ENCODE assay signal across 8 mouse cellular contexts in genomic region chr10:81383802-81384604, GRCm38 (mm10). TPM values are rescaled to one million over a fixed set of nuclear protein-coding genes. Genes with fewer than 3 reads are reported as not detected.
DNase-seq lines count a peak whose midpoint lies in the region; ATAC-seq and TF ChIP-seq lines count a peak whose summit lies in the region.

Gene Dohh (plus strand): TSS chr10:81384428.
Gene Gm48551 (plus strand): TSS chr10:81384466.

- peak; percentile 99 for DNase-seq in 416B (ENCODE audit: low read depth)
- DNase-seq in heart, adult 8-10 months (ENCODE audit: low spot score), result peak; percentile 99
- DNase-seq in kidney, adult 9 months, result peak; percentile 99
- DNase-seq in limb, embryonic 14.5 days (ENCODE audit: low spot score), result peak; percentile 98
- peak; percentile 100 for DNase-seq in midbrain, postnatal 0 days (ENCODE audit: low spot score)
- peak; percentile 99 for DNase-seq in spleen, postnatal 14 days (ENCODE audit: low spot score in 2 of 2)

- peaks cover 32% of the 10 kb centered on the region for H3K36me3 ChIP-seq in embryonic facial prominence, embryonic 15.5 days
- peaks cover 34% of the 10 kb centered on the region for H3K36me3 ChIP-seq in limb, embryonic 14.5 days (ENCODE audit: control insufficient read depth, insufficient read depth, low read length)
- peaks cover 28% of the 10 kb centered on the region for H3K36me3 ChIP-seq in midbrain, postnatal 0 days (ENCODE audit: insufficient read depth, low read length)

- no peaks in the 10 kb centered on the region for H3K9me3 ChIP-seq in embryonic facial prominence, embryonic 15.5 days (replicated peaks)
- H3K9me3 ChIP-seq in limb, embryonic 14.5 days (ENCODE audit: control insufficient read depth, low read length), result no peaks in the 10 kb centered on the region
- no peaks in the 10 kb centered on the region for H3K9me3 ChIP-seq in midbrain, postnatal 0 days (ENCODE audit: low read length)

- TF ChIP-seq POLR2A in bone marrow, adult 2 months (IDR thresholded peaks at IDR 0.05; ENCODE audit: borderline replicate concordance, control insufficient read depth, low read depth, low read length), result peak; percentile 98
- TF ChIP-seq POLR2A in limb, embryonic 14.5 days (IDR thresholded peaks at IDR 0.05; ENCODE audit: borderline replicate concordance, extremely low read depth, insufficient read depth, insufficient read length), result peak; percentile 84; the same call in 1 of the 2 replicates

- no peaks in the 10 kb centered on the region for H3K27me3 ChIP-seq in embryonic facial prominence, embryonic 15.5 days
- H3K27me3 ChIP-seq in limb, embryonic 14.5 days (ENCODE audit: control insufficient read depth, insufficient read depth, low read length), result no peaks in the 10 kb centered on the region
- H3K27me3 ChIP-seq in midbrain, postnatal 0 days (ENCODE audit: insufficient read depth, low read length), result no peaks in the 10 kb centered on the region

- H3K27ac ChIP-seq in bone marrow, adult 2 months (ENCODE audit: control insufficient read depth, insufficient read depth, low read depth, low read length, poor library complexity), result peak within 1 kb of the TSS; percentile 54
- peak within 1 kb of the TSS; percentile 89 for H3K27ac ChIP-seq in embryonic facial prominence, embryonic 15.5 days (replicated peaks)
- peak within 1 kb of the TSS; percentile 78 for H3K27ac ChIP-seq in limb, embryonic 14.5 days (replicated peaks; ENCODE audit: low read depth, low read length)
- H3K27ac ChIP-seq in midbrain, postnatal 0 days (ENCODE audit: low read depth, low read length), result peak within 1 kb of the TSS; percentile 91

- TF ChIP-seq CTCF in bone marrow, adult 2 months (IDR thresholded peaks at IDR 0.05; ENCODE audit: control insufficient read depth, insufficient read depth, low read length), result no peak
- TF ChIP-seq CTCF in midbrain, postnatal 0 days (IDR thresholded peaks at IDR 0.05), result peak; percentile 21

- ATAC-seq in embryonic facial prominence, embryonic 15.5 days (ENCODE audit: insufficient number of reproducible peaks, low FRiP score, low TSS enrichment, low read depth), result peak; percentile 95
- ATAC-seq in limb, embryonic 14.5 days (ENCODE audit: low FRiP score, low read depth), result peak; percentile 93
- peak; percentile 93 for ATAC-seq in midbrain, postnatal 0 days (ENCODE audit: low FRiP score)

- H3K4me3 ChIP-seq in bone marrow, adult 2 months (replicated peaks; ENCODE audit: control insufficient read depth, low read depth, low read length), result peak within 1 kb of the TSS; percentile 83
- peak within 1 kb of the TSS; percentile 91 for H3K4me3 ChIP-seq in embryonic facial prominence, embryonic 15.5 days (replicated peaks)
- H3K4me3 ChIP-seq in limb, embryonic 14.5 days (replicated peaks; ENCODE audit: low read length), result peak within 1 kb of the TSS; percentile 94
- peak within 1 kb of the TSS; percentile 86 for H3K4me3 ChIP-seq in midbrain, postnatal 0 days (ENCODE audit: low read depth, low read length)

- peak within 1 kb of the TSS; percentile 70 for H3K9ac ChIP-seq in embryonic facial prominence, embryonic 15.5 days
- peak within 1 kb of the TSS; percentile 84 for H3K9ac ChIP-seq in limb, embryonic 14.5 days (ENCODE audit: low read depth, low read length, severe bottlenecking)
- H3K9ac ChIP-seq in midbrain, postnatal 0 days (replicated peaks; ENCODE audit: low read length, poor library complexity, severe bottlenecking), result peak within 1 kb of the TSS; percentile 93

- peaks cover 4% of the 10 kb centered on the region for H3K4me1 ChIP-seq in bone marrow, adult 2 months (ENCODE audit: control insufficient read depth, insufficient read depth, low read length)
- peaks cover 25% of the 10 kb centered on the region for H3K4me1 ChIP-seq in embryonic facial prominence, embryonic 15.5 days
- H3K4me1 ChIP-seq in limb, embryonic 14.5 days (ENCODE audit: control insufficient read depth, insufficient read depth, low read length), result peaks cover 8% of the 10 kb centered on the region
- peaks cover 10% of the 10 kb centered on the region for H3K4me1 ChIP-seq in midbrain, postnatal 0 days (ENCODE audit: insufficient read depth, low read length)

- peak within 1 kb of the TSS; percentile 95 for H3K4me2 ChIP-seq in embryonic facial prominence, embryonic 15.5 days (replicated peaks)
- peak within 1 kb of the TSS; percentile 86 for H3K4me2 ChIP-seq in limb, embryonic 14.5 days (replicated peaks; ENCODE audit: low read depth, low read length, severe bottlenecking)
- H3K4me2 ChIP-seq in midbrain, postnatal 0 days (ENCODE audit: low read depth, low read length, poor library complexity, severe bottlenecking), result peak within 1 kb of the TSS; percentile 83

- WGBS in bone marrow, adult 2 months, result 6% methylated on average over 54 of the region's 54 CpGs
- WGBS in embryonic facial prominence, embryonic 15.5 days, result 8% methylated on average over 54 of the region's 54 CpGs
- 6% methylated on average over 52 of the region's 54 CpGs for WGBS in limb, embryonic 14.5 days
- WGBS in midbrain, postnatal 0 days, result 4% methylated on average over 51 of the region's 54 CpGs

RNA-seq across cellular contexts. Expression of gene Dohh, which starts in this region (rescaled TPM):
- polyA plus RNA-seq in bone marrow, adult 2 months (2011; ENCODE audit: insufficient read depth, insufficient read length, low replicate concordance, missing spikeins), result 14.6 and 23.0 TPM in 2 replicates
- 83.1 and 85.2 TPM in 2 replicates for polyA plus RNA-seq in embryonic facial prominence, embryonic 15.5 days (2015; fragmentation: Nextera tagmentation; extraction: Ambion mirVana)
- 10 to 100 TPM; 49.1 to 55.0 (median 53.8) TPM for total RNA-seq in heart, adult 8-10 months (2022)
- 54.3 and 66.7 TPM in 2 replicates for polyA plus RNA-seq in limb, embryonic 14.5 days (2012; rRNA removed)
- 60.0 and 63.7 TPM in 2 replicates for polyA plus RNA-seq in limb, embryonic 14.5 days (2014; fragmentation: Nextera tagmentation; extraction: Ambion mirVana)
- total RNA-seq in midbrain, postnatal 0 days (2014; rRNA removed), result 120 and 132 TPM in 2 replicates
- 95.8 and 115 TPM in 2 replicates for polyA plus RNA-seq in midbrain, postnatal 0 days (2015; fragmentation: Nextera tagmentation; extraction: Ambion mirVana)

RNA-seq across cellular contexts. Expression of gene Gm48551, which starts in this region (rescaled TPM):
- polyA plus RNA-seq in bone marrow, adult 2 months (2011; ENCODE audit: insufficient read depth, insufficient read length, low replicate concordance, missing spikeins), result 3.4 and 4.3 TPM in 2 replicates
- 3.1 and 3.2 TPM in 2 replicates for polyA plus RNA-seq in embryonic facial prominence, embryonic 15.5 days (2015; fragmentation: Nextera tagmentation; extraction: Ambion mirVana)
- total RNA-seq in heart, adult 8-10 months (2022), result 1 to 10 TPM in 2 of 4 experiments, under 1 TPM in 2; 0.73 to 1.3 (median 1.0) TPM
- 4.3 and 5.0 TPM in 2 replicates for polyA plus RNA-seq in limb, embryonic 14.5 days (2012; rRNA removed)
- polyA plus RNA-seq in limb, embryonic 14.5 days (2014; fragmentation: Nextera tagmentation; extraction: Ambion mirVana), result 1.1 and 2.9 TPM in 2 replicates
- 0.88 and 2.7 TPM in 2 replicates for total RNA-seq in midbrain, postnatal 0 days (2014; rRNA removed)
- 5.8 and 10.2 TPM in 2 replicates for polyA plus RNA-seq in midbrain, postnatal 0 days (2015; fragmentation: Nextera tagmentation; extraction: Ambion mirVana)

Comparison
In these comparisons a context has a peak if more than half of its experiments do, and no peak if none do; other contexts are left out.
1. Peak in every context shown above with its lines: DNase-seq, ATAC-seq, H3K4me3 ChIP-seq and H3K27ac ChIP-seq.